Mouse (Mus musculus) cerebellum, postnatal 10 days (tissue): ENCODE measurements at regions not wholly inside any gene's neighbourhood (a gene's known extent, or its start where the extent isn't known, plus 50 kb on each side); places are given as distances from the start of the nearest gene placed in this dataset.

ENCODE experiments used
- DNase-seq, 2 experiments: peaks; one replicate each; pipeline ENCODE4 v3.0.0; 2021; ENCODE audit warnings: mixed read lengths in 2 of 2

- DNase-seq, result no peak
Measured at GRCm38 (mm10) chr16:29706996-29707395, 127.9 kb downstream of the Opa1 start.

- no peak for DNase-seq
Measured at GRCm38 (mm10) chr16:29707656-29708055, 128.5 kb downstream of the Opa1 start.

- DNase-seq, result peak in 1 of 2 experiments; percentile 36
Measured at GRCm38 (mm10) chr16:29709072-29709471, 129.9 kb downstream of the Opa1 start.

DNA sequence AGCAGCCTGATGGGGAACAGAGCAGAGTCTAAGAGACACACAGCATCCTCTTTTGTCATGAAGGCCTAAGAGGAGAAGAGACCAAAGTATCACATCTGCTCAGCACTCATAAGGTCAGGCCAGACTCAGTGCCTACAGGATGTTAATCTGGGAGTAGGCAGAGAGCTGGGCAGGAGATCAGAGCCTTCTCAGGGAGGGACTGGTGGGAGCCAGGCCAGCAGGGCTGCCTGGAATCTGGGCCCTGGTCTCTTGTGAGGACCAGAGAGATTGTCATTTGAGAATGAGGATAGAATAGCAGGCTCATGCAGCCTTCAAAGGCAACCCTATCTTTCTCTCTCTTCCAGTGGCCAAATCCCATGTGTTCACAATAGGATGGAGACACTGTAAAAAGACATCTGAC is 132.3 kb downstream of the Opa1 start:
- DNase-seq, result peak; percentile 59 to 70

- DNase-seq, result peak; percentile 86 to 92
Measured at GRCm38 (mm10) chr16:29711912-29712681, 133.0 kb downstream of the Opa1 start.

GRCm38 (mm10) chr16:29714612-29715127 is 135.5 kb downstream of the Opa1 start:
- DNase-seq, result peak; percentile 96 to 97

GRCm38 (mm10) chr16:29718965-29719364 is 139.8 kb downstream of the Opa1 start:
- no peak for DNase-seq

DNA sequence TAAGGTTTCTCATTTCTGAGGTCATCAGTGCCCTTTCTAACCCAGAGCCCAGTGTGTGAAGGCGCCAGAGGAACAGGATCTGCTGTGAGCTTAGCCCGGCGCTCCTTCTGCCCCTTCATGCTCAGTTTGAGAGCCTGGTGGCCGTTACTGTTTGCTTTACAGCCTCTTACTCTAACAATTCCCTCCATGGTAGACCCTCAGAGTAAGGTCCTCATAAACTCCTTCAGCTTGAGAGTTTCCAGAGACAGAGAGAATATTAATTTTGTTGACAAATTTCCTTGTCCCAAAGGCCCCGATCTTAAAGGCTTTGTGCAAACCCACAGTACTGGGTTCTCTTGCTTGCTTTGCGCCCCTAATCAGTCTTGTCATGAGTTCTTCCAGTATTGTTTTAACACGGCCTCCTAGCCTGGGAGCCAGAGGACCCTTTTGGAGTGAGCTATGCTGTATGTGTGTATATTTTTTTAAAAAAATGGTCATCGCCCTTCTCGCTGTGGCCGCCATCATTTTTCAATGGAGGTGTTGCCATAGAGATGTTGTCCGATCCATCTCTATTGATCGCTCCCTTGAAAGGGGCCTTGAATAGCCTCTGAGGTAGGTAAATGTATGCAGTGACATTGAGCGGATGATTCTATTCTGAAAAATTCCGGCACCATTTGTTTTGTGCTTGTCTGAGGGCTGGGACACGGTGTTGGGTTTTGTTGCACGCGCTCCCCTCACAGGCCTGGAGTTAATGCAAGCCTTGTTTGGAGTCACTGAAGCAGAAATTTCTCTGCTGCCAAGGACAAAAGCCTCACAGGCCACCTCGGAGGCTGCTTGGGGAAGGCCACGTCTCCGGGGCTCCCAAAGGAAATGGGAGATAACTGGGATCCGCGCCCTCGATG is 140.7 kb downstream of the Opa1 start:
- peak; percentile 55 to 60 for DNase-seq

GRCm38 (mm10) chr16:29725153-29725552 is 146.0 kb downstream of the Opa1 start:
- DNase-seq, result peak; percentile 71 to 78

DNA sequence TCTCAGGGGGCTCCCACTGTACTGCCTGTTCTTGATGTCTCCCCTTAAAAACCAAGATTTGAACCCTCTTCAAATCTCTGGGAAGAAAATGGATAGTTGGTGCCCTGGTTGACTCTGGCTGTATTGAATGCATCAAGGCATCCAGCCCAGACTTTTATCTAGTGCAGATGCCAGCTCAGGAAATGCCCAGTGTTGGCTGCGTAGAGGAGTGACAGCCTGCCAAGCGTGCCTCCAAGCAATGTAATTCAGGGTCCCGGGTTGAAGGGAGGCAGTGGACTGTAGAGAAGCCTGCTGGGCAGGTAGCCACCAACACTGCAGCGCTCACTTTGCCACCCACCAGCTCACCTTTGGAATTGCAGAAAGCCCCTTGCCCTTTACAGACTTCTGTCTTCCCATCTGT is 146.4 kb downstream of the Opa1 start:
- DNase-seq, result peak; percentile 89 to 93

- no peak for DNase-seq
Measured at GRCm38 (mm10) chr16:29727397-29727796, 148.3 kb downstream of the Opa1 start.

DNA sequence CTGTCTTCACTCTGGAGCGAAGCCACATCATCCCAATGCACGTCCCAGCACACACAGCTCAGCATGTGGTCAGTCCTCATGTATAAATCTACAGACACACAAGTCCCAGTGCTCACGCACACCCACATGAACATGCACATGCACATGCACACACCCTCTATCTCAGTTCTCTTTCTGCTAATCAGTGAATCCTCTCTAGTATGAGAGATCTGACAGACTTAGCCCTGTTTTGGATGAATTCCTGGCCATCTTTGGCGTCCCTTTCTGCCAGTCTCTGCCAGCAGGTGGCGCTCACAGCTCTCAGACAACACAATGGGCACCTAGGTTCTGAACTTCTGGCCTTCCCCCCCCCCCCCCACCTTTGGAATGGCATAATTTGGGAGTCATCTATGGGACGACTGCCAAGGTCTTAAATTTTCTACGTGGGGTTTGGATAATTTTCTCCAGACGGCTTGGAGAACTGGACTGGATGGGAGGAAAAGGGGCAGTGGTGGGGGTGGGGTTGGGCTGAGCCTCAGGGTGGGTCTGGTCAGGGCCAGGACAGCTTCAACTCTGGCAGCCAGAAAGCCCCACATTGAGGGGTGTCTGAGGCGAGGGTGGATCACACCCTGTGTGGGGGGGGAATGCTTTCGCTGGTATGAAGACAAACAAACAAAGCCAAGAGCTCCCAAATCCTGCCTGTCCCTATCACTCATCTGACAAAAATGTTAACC is 149.8 kb downstream of the Opa1 start:
- DNase-seq, result peak; percentile 93 to 96

- DNase-seq, result no peak
Measured at GRCm38 (mm10) chr16:29730010-29730409, 150.9 kb downstream of the Opa1 start.

DNA sequence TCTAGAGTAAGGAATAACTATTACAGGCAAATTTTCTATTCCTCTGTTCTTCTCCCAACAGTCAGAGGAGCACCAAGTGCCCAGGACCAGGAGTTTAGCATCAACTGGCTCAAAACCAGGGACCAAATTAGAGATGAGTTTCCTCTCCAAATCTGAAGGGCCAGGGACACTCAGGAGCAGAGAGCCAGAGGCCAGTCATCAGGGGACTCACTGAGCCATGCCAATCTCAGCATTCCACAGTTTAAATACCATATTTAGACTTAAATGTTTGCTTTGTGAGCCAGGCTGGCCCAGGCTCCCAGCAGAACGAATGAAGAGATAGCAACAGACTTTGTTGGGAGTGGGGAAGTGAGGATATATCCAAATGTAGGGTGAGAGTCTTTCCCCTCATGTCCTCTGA is 153.8 kb downstream of the Opa1 start:
- no peak for DNase-seq

- peak in 1 of 2 experiments; percentile 40 for DNase-seq
Measured at GRCm38 (mm10) chr16:29733847-29734246, 154.7 kb downstream of the Opa1 start.

GRCm38 (mm10) chr16:29734324-29734723 is 155.2 kb downstream of the Opa1 start:
- DNase-seq, result peak; percentile 80 to 85

DNA sequence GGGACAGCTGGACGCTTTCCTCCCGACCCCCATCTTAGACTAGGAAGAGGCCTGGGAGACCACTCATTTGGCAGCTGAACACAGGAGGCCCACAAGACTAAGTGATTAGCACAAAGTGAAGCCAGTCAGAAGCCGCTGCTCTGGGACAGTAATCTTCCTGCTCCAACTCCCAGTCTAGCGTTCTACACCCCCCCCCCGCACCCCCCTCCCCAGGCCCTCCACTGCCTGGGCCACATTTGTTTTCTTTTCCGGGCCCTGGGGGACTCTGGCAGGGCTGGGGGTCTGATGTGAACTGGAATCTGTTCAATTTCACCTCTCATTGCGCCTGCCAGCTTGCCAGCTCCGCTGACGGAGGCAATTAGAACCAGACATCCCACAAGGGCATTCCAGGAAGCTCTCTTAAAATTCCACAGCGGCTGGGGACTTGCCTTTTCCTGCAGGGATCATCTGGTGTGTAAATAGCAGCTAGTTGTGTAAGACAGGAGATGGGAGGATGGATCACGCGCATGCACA is 155.7 kb downstream of the Opa1 start:
- peak; percentile 47 to 51 for DNase-seq

DNA sequence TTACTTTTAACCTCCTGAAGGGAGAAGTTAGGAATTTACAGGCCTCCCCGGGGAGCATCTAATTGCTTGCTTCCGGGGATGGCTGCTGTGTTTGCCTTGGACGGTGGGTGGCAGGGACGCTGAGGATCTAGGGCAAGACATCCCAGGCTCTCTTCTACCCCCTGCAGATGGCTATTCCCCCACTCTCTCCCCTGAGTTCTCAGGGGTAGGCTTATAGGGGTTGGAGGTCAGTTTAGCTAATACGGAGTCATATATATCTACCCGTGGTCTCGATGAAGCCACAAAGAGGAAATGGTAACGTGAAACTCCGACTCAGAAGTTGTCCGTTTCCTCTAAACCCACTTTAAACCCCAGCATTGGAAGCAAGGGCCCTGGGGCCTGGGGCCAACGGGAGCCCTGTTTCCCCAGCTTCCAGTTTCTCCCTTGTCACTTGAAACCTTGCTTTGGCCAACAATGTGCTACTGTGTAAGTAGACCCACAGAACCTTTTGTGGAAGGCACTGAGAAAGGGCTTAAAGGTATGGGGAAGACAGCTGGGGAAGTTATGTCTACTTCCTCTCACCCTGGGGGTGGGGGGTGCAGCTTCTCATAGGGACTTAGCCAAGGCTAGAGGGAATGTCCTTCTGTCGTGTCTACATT is 156.4 kb downstream of the Opa1 start:
- DNase-seq, result no peak

GRCm38 (mm10) chr16:29736211-29736610 is 157.1 kb downstream of the Opa1 start:
- DNase-seq, result no peak

- DNase-seq, result no peak
Measured at GRCm38 (mm10) chr16:29738075-29738474, 158.9 kb downstream of the Opa1 start.

DNA sequence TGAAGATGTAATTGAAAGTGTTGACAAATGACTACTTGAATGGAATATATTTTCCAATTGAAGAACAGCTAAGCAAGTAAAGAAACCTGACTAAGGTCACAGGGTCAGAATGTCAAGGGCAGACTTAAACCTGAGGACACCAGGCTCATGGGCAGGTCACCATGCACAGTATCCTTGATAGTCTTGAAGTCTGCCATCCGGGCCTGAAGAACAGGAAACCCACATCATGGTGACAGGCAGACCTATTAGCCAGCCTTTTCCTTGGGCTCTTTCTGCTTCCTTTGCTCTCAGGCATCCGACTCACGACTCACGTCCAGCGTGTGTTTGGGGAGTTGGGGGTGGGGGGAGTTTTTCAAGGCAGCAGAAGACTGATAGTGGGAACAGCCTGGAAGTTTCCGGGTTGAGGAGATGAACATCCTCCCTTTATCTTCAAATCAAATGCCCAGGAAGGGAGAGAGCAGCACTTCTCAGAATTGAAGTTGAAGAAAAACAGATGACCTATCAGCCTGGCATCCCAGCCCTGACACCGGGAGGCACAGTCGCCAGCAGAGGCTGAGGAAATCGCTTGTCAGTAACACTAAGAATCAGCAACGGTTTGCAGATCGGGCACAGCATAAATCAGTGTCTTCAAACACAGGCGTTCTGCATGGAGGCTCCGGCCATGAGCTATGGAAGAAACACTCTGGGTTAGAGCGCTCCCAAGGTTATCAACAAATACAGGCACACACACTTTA is 163.5 kb downstream of the Opa1 start:
- no peak for DNase-seq
